In genomic region chr2:65987588-65987987, GRCm38 (mm10) we compare ENCODE assay signal across 15 mouse cellular contexts.
DNase-seq lines count a peak whose midpoint lies in the region; ATAC-seq and TF ChIP-seq lines count a peak whose summit lies in the region.
"Had no signal": no experiment of that assay in that cellular context is flagged by ENCODE, and none has a peak within 500 bp of the region (broad histone marks: within the 10 kb centered on the region; RNA-seq: fewer than 3 reads in every experiment).

No protein-coding gene starts in this region.

- no peak overlapping the region for H3K4me3 ChIP-seq in heart, embryonic 11.5 days (ENCODE audit: low read depth, low read length)
- H3K4me3 ChIP-seq in heart, embryonic 12.5 days = no peak overlapping the region
- no peak overlapping the region for H3K4me3 ChIP-seq in lung, postnatal 0 days (ENCODE audit: low read depth, low read length)
- H3K4me3 ChIP-seq: forebrain, embryonic 12.5 days; midbrain, embryonic 15.5 days; stomach, embryonic 15.5 days had no signal

- DNase-seq in brain, embryonic 14.5 days (ENCODE audit: low read depth) = peak; percentile 32
- peak; percentile 84 to 86 for DNase-seq in kidney, postnatal 36 days
- peak; percentile 32 for DNase-seq in lung, postnatal 0 days (ENCODE audit: low spot score)
- DNase-seq in urinary bladder, postnatal 14 days (ENCODE audit: low spot score) = no peak
- DNase-seq in urinary bladder, adult 2 months (ENCODE audit: low spot score) = no peak
- DNase-seq: adrenal gland, adult 2 months; heart, adult 11 months; thymus, postnatal 14 days had no signal

- WGBS in heart, embryonic 11.5 days (ENCODE audit: insufficient replicate concordance) = 56% methylated on average over 3 of the region's 3 CpGs
- 48% methylated on average over 3 of the region's 3 CpGs for WGBS in heart, embryonic 12.5 days
- WGBS in lung, postnatal 0 days = 46% methylated on average over 3 of the region's 3 CpGs

- 0 out of 2 replicates have a peak, but pooled peaks have one; percentile 22 for ATAC-seq in heart, embryonic 11.5 days (replicated peaks; ENCODE audit: insufficient number of reproducible peaks, low FRiP score, low TSS enrichment)
- ATAC-seq in heart, embryonic 12.5 days (ENCODE audit: insufficient number of reproducible peaks, low FRiP score) = no peak
- ATAC-seq in lung, postnatal 0 days = peak; percentile 55; the same call in 1 of the 2 replicates
- no peak for ATAC-seq in erythroid progenitor cell, adult 5-6 weeks (replicated peaks; ENCODE audit: low FRiP score, poor library complexity, severe bottlenecking)
- ATAC-seq: midbrain, embryonic 15.5 days had no signal

- no peak overlapping the region for H3K4me2 ChIP-seq in heart, embryonic 11.5 days
- H3K4me2 ChIP-seq in heart, embryonic 12.5 days = no peak overlapping the region
- no peak overlapping the region for H3K4me2 ChIP-seq in lung, postnatal 0 days (replicated peaks; ENCODE audit: low read depth, low read length)
- H3K4me2 ChIP-seq: forebrain, embryonic 12.5 days; midbrain, embryonic 15.5 days; stomach, embryonic 15.5 days had no signal

- H3K27me3 ChIP-seq in heart, embryonic 11.5 days (ENCODE audit: control insufficient read depth, insufficient read depth, low read length) = peaks cover 57% of the 10 kb centered on the region
- H3K27me3 ChIP-seq in heart, embryonic 12.5 days (replicated peaks) = peaks cover 77% of the 10 kb centered on the region
- no peaks in the 10 kb centered on the region for H3K27me3 ChIP-seq in lung, postnatal 0 days (replicated peaks; ENCODE audit: insufficient read depth, low read length)
- H3K27me3 ChIP-seq: forebrain, embryonic 12.5 days; midbrain, embryonic 15.5 days; stomach, embryonic 15.5 days had no signal

- no peak overlapping the region for H3K27ac ChIP-seq in heart, embryonic 11.5 days (ENCODE audit: low read depth, low read length)
- H3K27ac ChIP-seq in heart, embryonic 12.5 days (ENCODE audit: poor library complexity, severe bottlenecking) = no peak overlapping the region
- no peak overlapping the region for H3K27ac ChIP-seq in lung, postnatal 0 days (ENCODE audit: low read length)
- H3K27ac ChIP-seq: forebrain, embryonic 12.5 days; macrophage; midbrain, embryonic 15.5 days; stomach, embryonic 15.5 days had no signal

- no peak for TF ChIP-seq EP300 in lung, postnatal 0 days (IDR thresholded peaks at IDR 0.05)

- no peak for TF ChIP-seq CTCF in brain, embryonic 14.5 days (IDR thresholded peaks at IDR 0.05; ENCODE audit: borderline replicate concordance, extremely low read depth, insufficient read depth, insufficient read length)
- TF ChIP-seq CTCF in lung, postnatal 0 days (IDR thresholded peaks at IDR 0.05) = no peak

- no peaks in the 10 kb centered on the region for H3K9me3 ChIP-seq in heart, embryonic 11.5 days (replicated peaks; ENCODE audit: control insufficient read depth, low read length)
- H3K9me3 ChIP-seq in heart, embryonic 12.5 days (replicated peaks) = no peaks in the 10 kb centered on the region
- H3K9me3 ChIP-seq in lung, postnatal 0 days (ENCODE audit: low read length) = no peaks in the 10 kb centered on the region
- H3K9me3 ChIP-seq: forebrain, embryonic 12.5 days; midbrain, embryonic 15.5 days; stomach, embryonic 15.5 days had no signal

- no peaks in the 10 kb centered on the region for H3K36me3 ChIP-seq in heart, embryonic 11.5 days (ENCODE audit: control insufficient read depth, insufficient read depth, low read length)
- H3K36me3 ChIP-seq in heart, embryonic 12.5 days = no peaks in the 10 kb centered on the region
- no peaks in the 10 kb centered on the region for H3K36me3 ChIP-seq in lung, postnatal 0 days (ENCODE audit: insufficient read depth, low read length)
- H3K36me3 ChIP-seq: forebrain, embryonic 12.5 days; midbrain, embryonic 15.5 days; stomach, embryonic 15.5 days had no signal

- H3K9ac ChIP-seq in heart, embryonic 11.5 days (ENCODE audit: low read depth, low read length) = no peak overlapping the region
- H3K9ac ChIP-seq in heart, embryonic 12.5 days = no peak overlapping the region
- H3K9ac ChIP-seq in lung, postnatal 0 days (replicated peaks; ENCODE audit: low read depth) = no peak overlapping the region
- H3K9ac ChIP-seq: forebrain, embryonic 12.5 days; midbrain, embryonic 15.5 days; stomach, embryonic 15.5 days had no signal

- no peaks in the 10 kb centered on the region for H3K4me1 ChIP-seq in heart, embryonic 11.5 days (ENCODE audit: control insufficient read depth, insufficient read depth, low read length)
- no peaks in the 10 kb centered on the region; the same call in 1 of the 2 replicates for H3K4me1 ChIP-seq in heart, embryonic 12.5 days (replicated peaks)
- H3K4me1 ChIP-seq in lung, postnatal 0 days (ENCODE audit: insufficient read depth, low read depth, low read length) = no peaks in the 10 kb centered on the region
- H3K4me1 ChIP-seq: stomach, embryonic 15.5 days had no signal

- no peak for TF ChIP-seq POLR2A in brain, embryonic 14.5 days (IDR thresholded peaks at IDR 0.05; ENCODE audit: borderline replicate concordance, extremely low read depth, insufficient read depth, insufficient read length, poor library complexity, severe bottlenecking)

Comparison
In these comparisons a context has a peak if more than half of its experiments do, and no peak if none do; other contexts are left out.
1. ATAC-seq: peak in heart, embryonic 11.5 days (single experiment) and lung, postnatal 0 days (single experiment); none in heart, embryonic 12.5 days (single experiment) and erythroid progenitor cell, adult 5-6 weeks (single experiment).
2. DNase-seq: peak in brain, embryonic 14.5 days (single experiment), kidney, postnatal 36 days (2 of 2) and lung, postnatal 0 days (single experiment); none in urinary bladder, postnatal 14 days (single experiment) and urinary bladder, adult 2 months (single experiment).